Mouse (Mus musculus) adrenal gland, postnatal 14 days (tissue): ENCODE measurements around the gene Rpl35. TPM values are rescaled to one million over a fixed set of nuclear protein-coding genes. Genes with fewer than 3 reads are reported as not detected.
"Not testable (repeated sequence)": the region's sequence is repeated elsewhere in the genome, so short reads cannot be mapped to it uniquely, and the experiment has no call there.

Experiments used
- DNase-seq: peaks from one replicate; pipeline ENCODE4 v3.0.0; 2021; ENCODE audit warnings: mixed read lengths
- long read RNA-seq, 2 experiments: library from polyadenylated mRNA; stranded (forward); transcript quantifications; one replicate each; pipeline ENCODE4 v2.0.0; 2021
- total RNA-seq: library from RNA; stranded (reverse); gene quantifications from 2 replicates; pipeline ENCODE4 v1.2.3, GENCODE M21; 2021

The Rpl35 gene
- 384 and 477 TPM in 2 replicates for total RNA-seq
- long read RNA-seq, experiment 1, transcript Rpl35-201 (4 exons, 946 nt), result major isoform, 830 of 859 reads
- long read RNA-seq, experiment 1, transcript Rpl35-203 (3 exons, 541 nt), result minor isoform, 25 of 859 reads
- long read RNA-seq, experiment 1, partial matches to known transcripts, result 0 of 859 reads
- long read RNA-seq, experiment 1, other reads (novel, unspliced or antisense), result 4 of 859 reads
- long read RNA-seq, experiment 2, transcript Rpl35-203 (3 exons, 541 nt), result minor isoform, 20 of 1,026 reads
- long read RNA-seq, experiment 2, transcript Rpl35-201 (4 exons, 946 nt), result major isoform, 999 of 1,026 reads
- long read RNA-seq, experiment 2, partial matches to known transcripts, result 1 of 1,026 reads
- long read RNA-seq, experiment 2, other reads (novel, unspliced or antisense), result 6 of 1,026 reads

DNA sequence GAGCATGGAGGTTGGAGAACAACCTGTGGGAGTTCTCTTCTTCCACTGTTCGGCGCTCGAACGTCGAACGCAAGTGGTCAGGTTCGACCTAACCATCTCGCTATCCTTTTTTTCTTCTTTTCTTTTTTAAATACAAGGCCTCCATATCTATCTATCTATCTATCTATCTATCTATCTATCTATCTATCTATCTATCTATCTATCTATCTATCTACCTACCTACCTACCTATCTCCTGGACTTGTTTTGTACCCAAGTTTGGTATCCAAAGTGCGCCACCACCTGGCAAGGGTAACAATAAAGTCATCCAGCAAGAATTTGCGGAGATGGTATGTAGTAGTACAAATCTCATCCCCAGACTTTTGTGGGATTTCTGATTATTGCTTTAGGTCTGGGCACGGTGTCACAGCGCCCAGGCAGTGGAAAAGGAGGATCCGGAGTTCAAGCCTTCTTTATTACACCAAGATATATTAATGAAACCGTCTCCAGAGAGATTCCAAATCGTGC lies at the start of gene Rpl35:
Gene Rpl35 (minus strand): TSS at position 51 of the 506 bp plus-strand sequence.
- DNase-seq, result peak; percentile 74

GRCm38 (mm10) chr2:39048515-39048914 lies 43.1 kb upstream of the Rpl35 start:
- DNase-seq, result no peak

GRCm38 (mm10) chr2:39040215-39040614 lies 34.8 kb upstream of the Rpl35 start:
- DNase-seq, result no peak

DNA sequence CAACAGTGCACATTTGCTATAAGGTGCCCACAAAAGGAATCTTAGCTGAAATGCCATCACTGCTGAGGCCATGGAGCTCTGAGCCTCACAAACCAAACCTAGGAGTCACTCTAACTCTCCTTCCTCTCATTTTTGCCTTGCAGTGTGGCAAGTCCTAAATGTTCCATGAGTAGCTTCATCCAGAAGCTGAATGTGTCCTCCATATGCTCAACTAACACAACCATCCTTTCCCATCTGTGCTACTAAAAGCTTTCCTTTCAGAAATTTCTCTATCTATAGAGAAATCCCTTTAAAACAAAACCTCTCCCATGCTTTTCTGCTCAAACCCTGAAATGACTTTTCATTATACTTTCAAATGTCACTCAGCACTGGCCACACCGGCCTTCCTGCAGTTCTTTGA lies 26.2 kb upstream of the Rpl35 start:
- DNase-seq, result no peak

DNA sequence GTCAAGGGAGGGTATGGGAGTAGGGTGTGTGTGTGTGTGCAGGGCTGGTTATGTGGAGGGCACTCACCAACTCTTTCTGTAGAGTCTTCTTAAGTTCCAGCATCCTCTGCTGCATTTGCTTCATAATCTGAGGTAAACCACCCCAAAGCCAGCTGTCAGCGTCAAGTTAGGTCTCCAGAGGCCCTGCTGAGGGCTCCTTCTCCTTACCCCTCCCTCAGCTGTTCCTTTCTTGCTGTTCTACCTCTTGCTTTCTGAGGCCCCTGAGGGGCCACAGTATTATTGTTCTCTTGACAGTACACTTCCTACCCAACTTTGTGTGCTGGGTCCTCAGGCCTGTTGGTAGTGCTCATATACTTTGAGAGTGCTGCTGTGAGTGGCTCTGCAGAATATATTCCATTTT lies 14.6 kb upstream of the Rpl35 start:
- DNase-seq, result no peak

DNA sequence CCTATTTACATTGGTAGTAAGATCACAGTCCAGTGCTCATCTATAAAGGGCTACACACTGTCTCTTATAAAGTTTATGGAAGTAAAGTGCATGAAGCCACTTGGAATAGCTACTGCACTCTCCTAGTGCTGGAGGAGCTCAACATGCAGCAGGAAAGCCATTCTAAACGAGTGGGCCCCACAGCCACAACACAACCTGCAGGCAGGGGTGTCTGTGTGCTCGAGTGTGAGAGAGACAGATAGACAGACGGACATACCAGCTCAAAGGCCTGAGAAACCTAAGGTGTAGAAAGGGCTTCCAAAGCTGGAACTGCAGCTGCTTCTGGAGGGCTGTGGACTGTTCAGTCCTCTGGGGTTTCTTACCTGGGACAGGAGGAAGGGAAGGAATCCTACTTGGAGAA lies 11.2 kb upstream of the Rpl35 start:
- no peak for DNase-seq

DNA sequence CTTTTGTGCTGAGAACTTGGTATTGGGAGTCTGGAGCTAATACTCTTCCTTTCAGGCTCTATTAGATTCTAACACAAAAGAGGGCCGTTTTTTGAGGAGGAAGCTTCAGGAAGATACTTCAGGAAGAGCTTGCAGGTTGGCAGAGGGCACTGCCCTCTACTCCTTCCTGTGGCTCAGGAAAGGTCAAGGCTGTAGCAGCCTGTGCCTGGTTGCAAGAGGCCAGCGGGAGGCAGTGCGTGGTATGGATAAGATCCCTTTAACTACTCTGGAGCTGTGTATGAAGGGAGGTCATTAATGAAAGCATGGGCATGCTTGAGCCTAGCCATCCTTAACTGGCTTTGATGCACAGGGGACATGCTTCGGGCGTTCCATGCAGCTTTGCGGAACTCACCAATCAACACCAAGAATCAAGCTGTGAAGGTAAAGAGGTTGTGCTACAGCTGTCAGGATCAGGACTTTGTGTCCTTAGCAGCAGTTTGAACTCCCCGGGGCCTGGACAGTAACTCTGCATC lies 7.4 kb upstream of the Rpl35 start:
- peak; percentile 52 for DNase-seq

DNA sequence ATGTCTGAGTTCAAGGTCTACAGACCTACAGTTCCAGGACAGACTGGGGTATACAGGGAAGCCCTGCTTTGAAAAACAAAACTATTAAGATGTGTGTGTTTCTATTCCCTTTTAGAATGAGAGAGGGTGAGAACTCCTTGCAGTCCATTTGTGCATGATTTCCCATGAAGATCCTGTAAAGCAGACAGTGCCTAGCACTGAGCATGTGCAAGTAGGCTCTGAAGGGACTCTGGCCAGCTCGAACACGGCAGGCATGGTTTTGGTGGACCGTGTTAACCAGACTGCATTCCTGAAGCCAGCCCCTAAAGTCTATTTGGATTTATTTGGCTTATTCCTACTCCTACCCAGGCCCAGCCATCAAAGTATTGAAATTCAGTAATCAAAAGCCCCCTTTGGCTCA lies 6.5 kb upstream of the Rpl35 start:
- no peak for DNase-seq

GRCm38 (mm10) chr2:39011264-39011663 lies 5.8 kb upstream of the Rpl35 start:
- DNase-seq, result no peak

DNA sequence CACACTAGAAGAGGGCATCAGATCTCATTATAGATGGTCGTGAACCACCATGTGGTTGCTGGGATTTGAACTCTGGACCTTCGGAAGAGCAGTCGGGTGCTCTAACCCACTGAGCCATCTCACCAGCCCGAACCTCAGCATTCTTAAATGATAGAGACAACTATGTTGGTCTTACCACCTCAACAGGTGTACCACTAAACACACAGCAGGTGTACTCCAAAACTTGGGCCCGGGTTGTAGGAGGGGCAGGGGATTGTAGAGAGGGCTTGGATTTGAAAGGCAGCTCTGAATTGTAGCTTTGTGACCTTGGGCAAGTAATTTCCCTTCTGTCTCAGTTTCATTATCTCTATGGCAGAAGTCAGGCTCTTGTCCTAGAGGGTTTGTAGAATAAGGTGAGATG lies 4.7 kb upstream of the Rpl35 start:
- not testable (repeated sequence) for DNase-seq

DNA sequence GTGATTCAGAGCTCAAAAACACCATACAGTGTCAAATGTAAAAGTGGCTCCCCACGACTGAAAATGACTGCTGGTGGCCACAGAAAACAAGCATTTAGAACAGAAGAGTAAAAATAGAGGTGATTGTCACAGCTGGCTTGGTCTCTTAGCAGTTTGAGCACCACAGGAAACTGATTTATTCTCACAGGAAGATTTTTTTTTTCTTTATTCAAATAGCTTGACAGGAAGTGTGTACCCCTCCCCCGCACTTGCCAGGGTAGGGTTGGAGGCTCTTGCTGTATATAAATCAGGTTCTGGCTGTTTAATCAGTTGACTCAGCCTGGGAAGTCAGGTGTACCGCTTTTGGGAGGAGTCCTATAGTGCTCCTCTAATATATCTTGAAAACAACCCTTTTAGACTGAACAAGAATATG lies 3.5 kb upstream of the Rpl35 start:
- peak; percentile 72 for DNase-seq

DNA sequence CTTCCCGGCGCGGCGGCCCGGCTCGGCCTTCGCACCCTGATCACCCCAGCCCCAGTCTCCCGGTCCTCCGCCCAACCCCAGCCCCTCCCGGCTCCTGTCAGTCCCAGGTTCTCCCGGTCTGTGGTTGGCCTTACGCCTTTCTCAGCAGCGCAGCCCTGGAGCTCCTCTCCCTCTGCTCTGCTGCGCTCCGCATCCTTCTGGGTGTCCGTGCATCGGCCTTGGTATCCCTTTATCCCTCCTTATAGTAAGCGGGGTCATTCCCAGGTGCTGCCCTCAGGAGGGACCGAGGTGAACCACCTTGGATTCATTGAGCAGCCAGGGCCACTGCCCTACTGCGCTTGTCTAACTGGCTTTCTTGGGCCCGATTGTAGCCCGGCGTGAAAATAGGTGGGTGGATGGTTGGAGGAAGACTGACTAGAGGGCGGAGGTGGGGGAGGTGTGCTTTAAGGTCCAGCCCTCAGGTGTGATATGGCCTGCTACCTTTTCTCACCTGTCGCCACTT lies 3.0 kb upstream of the Rpl35 start:
- DNase-seq, result no peak

DNA sequence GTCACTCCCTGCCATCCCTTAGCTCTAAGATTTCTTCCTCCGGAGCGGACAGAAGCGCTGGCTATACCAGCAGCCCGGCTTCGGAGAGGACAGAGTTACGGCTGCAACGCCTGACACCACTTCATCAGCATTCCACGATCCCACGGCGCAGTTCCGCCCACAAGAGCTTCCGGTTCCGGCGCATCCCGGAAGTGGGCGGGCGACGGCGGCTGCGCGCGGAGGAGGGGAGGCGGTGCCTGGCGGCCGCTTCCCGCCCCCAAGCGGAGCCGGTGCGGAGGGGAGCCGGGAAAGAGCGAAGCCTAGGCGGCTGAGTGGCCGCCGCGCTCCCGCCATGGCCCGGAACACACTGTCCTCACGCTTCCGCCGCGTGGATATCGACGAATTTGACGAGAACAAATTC lies 2.4 kb upstream of the Rpl35 start:
- DNase-seq, result peak; percentile 98

GRCm38 (mm10) chr2:39006149-39006730 lies 816 bp upstream of the Rpl35 start:
- no peak for DNase-seq

DNA sequence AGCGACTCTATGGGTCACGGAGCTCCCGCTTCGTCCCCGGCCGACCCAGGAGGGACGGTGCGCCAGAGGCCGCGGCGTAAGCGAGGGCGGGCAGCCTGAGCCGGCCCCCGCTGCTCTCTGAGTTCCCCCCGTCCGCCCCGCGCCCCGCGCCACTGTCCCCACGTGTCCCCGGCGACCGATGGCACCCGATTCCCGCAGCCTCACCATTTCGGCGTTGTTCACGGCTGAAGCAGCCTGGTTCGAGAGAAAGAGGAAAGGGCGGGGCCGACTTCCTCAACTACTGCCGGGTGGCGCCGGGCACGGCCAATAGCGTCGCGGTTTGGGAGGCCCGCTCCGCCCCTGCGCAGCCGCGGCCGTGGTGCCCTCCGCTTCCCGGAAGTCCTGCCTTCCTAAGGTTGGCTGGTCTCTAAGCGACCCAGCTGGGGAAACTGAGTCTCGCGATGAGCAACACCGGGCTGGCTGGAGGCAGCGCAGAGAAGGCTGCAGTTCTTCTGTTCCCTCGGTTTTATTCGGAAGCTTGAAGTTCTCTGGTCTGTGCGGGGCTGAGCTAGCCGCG lies 466 bp downstream of the Rpl35 start, which contains the start of gene Arpc5l:
Gene Arpc5l (plus strand): TSS at position 469 of the 556 bp plus-strand sequence.
- DNase-seq, result peak; percentile 97

DNA sequence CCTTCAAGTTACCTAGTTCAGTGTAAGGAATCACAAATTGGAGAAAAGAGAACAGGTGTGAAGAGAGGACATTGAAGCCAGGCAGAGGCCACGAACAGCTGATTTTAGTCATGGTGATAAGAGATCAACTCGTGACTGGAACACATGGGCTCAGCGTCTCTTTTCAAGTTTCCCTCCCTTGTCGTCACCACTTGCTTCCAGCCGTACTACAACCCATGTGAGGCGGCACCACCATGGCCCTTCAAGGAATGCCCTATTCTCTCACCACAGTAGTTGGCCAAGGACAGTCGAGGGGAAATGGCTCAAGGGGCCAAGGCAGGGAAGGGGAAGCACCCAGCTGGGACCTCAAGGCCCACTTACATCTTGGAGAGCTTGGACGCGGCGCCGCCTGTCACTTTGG lies 1.1 kb downstream of the Rpl35 start:
- peak; percentile 68 for DNase-seq

- DNase-seq, result no peak
Measured at GRCm38 (mm10) chr2:39003512-39003911, 1.9 kb downstream of the Rpl35 start.

DNA sequence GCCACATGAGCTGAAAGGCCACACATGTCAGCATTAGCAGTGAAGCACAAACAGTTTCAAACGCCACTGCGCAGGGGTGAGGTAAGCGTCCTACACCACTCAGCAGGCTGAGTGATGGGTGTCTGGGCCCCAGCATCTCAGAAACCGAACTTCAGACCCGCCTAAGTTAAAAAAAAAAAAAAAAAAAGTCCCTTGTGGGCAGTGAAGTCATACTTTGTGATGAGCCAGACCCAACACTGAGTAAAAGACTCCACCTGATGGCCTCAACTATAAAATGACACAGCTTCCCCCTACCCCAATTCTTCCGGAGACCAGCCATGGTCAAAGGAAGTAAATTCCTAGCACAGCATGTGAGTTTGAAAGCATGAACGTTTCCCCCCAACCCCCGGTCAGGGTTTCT lies 2.3 kb downstream of the Rpl35 start:
- DNase-seq, result no peak

DNA sequence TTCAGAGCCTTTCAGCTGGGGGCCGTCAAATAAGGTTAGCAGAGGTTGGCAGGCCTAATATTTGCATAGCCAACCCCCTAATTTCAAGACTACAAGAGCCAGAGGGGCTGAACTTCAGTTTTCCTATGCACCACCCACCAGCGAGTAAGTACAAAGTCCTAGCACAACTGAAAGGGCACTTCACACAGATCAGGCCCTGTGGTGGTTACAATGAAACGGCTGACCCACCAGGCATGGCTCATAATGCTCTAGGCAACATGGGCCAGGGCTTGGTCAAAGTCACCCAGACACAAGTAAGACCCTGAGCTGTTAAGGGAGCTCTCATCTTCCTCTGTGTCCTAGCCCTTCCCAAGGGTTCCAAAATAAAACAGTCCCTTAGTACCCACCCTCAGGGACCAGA lies 3.6 kb downstream of the Rpl35 start:
- no peak for DNase-seq

- DNase-seq, result no peak
Measured at GRCm38 (mm10) chr2:39000587-39000919, 4.9 kb downstream of the Rpl35 start.

DNA sequence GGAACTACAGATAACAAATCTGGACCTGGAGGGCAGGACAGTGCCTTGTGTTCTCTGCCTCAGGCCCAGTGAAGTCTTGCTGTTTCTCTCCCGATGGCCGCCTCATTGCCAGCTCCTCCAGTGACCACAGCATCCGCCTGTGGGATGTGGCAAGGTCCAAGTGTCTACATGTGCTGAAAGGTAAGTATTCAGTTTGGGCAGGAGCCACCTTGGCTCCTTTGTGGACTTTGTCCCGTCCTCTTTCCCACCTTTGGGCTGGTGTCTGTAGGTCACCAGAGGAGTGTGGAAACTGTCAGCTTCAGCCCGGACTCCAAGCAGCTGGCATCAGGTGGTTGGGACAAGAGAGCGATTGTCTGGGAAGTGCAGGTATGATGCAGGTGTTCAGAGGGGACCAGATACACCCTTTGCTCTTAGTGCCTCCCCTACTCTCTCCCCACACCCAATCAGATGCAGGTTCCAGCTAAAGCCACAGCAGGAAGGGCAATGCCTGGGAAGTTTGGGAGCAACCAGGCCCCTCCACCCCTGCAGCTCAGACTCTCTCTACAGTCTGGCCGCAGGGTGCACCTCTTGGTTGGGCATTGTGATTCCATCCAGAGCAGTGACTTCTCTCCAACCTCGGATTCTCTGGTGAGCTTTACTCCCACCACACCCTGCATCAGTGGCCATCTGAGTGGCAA lies 5.4 kb downstream of the Rpl35 start:
- DNase-seq, result no peak

GRCm38 (mm10) chr2:38999381-38999780 lies 6.0 kb downstream of the Rpl35 start:
- DNase-seq, result no peak
